ENCODE assay signal across 29 mouse cellular contexts in genomic region chr2:27049408-27049807, GRCm38 (mm10). TPM values are rescaled to one million over a fixed set of nuclear protein-coding genes. Genes with fewer than 3 reads are reported as not detected.
DNase-seq lines count a peak whose midpoint lies in the region; ATAC-seq and TF ChIP-seq lines count a peak whose summit lies in the region.
"Had no signal": no experiment of that assay in that cellular context is flagged by ENCODE, and none has a peak within 500 bp of the region (broad histone marks: within the 10 kb centered on the region; RNA-seq: fewer than 3 reads in every experiment).

No protein-coding gene starts in this region.

- peak; percentile 15 for DNase-seq in hindbrain, embryonic 10.5 days (ENCODE audit: low spot score)
- no peak for DNase-seq in hindbrain, embryonic 11.5 days (ENCODE audit: low spot score)
- DNase-seq in liver, postnatal 0 days: no peak
- peak; percentile 3 for DNase-seq in thymus, postnatal 4 days
- DNase-seq in thymus, postnatal 25 days: no peak
- DNase-seq: adrenal gland, adult 8-10 months; adrenal gland, postnatal 25 days; B cell, adult 2 months; cerebellum, adult 11-12 months; cerebellum, adult 8-10 months; cerebellum, postnatal 10 days; cerebellum, postnatal 36 days; gastrocnemius, postnatal 25 days; heart, adult 18-20 months; heart, postnatal 10 days; heart, postnatal 36 days had no signal

- no peak for TF ChIP-seq EP300 in liver, postnatal 0 days (IDR thresholded peaks at IDR 0.05; ENCODE audit: low read depth)

- no peak overlapping the region for H3K4me3 ChIP-seq in hindbrain, embryonic 10.5 days
- H3K4me3 ChIP-seq in hindbrain, embryonic 11.5 days (ENCODE audit: low read depth, low read length): no peak overlapping the region
- H3K4me3 ChIP-seq in liver, postnatal 0 days (ENCODE audit: low read depth, low read length): no peak overlapping the region
- H3K4me3 ChIP-seq in liver, embryonic 12.5 days: no peak overlapping the region
- H3K4me3 ChIP-seq: embryonic facial prominence, embryonic 12.5 days; embryonic facial prominence, embryonic 15.5 days; forebrain, embryonic 12.5 days; forebrain, embryonic 15.5 days; heart, embryonic 12.5 days; heart, embryonic 15.5 days; hindbrain, embryonic 12.5 days; hindbrain, embryonic 15.5 days had no signal

- H3K27me3 ChIP-seq in hindbrain, embryonic 10.5 days (ENCODE audit: insufficient read depth, poor library complexity, severe bottlenecking): peaks cover 43% of the 10 kb centered on the region
- no peaks in the 10 kb centered on the region for H3K27me3 ChIP-seq in hindbrain, embryonic 11.5 days (ENCODE audit: control insufficient read depth, insufficient read depth, low read length)
- H3K27me3 ChIP-seq in liver, postnatal 0 days (ENCODE audit: insufficient read depth, low read length): no peaks in the 10 kb centered on the region
- H3K27me3 ChIP-seq in liver, embryonic 12.5 days (replicated peaks): no peaks in the 10 kb centered on the region
- H3K27me3 ChIP-seq: embryonic facial prominence, embryonic 12.5 days; embryonic facial prominence, embryonic 15.5 days; forebrain, embryonic 15.5 days; heart, embryonic 15.5 days; hindbrain, embryonic 15.5 days had no signal

- no peak overlapping the region for H3K4me2 ChIP-seq in hindbrain, embryonic 11.5 days (replicated peaks; ENCODE audit: low read depth, low read length)
- H3K4me2 ChIP-seq in liver, postnatal 0 days (ENCODE audit: low read depth, low read length): no peak overlapping the region
- no peak overlapping the region for H3K4me2 ChIP-seq in liver, embryonic 12.5 days
- H3K4me2 ChIP-seq: embryonic facial prominence, embryonic 12.5 days; embryonic facial prominence, embryonic 15.5 days; forebrain, embryonic 12.5 days; forebrain, embryonic 15.5 days; heart, embryonic 12.5 days; heart, embryonic 15.5 days; hindbrain, embryonic 12.5 days; hindbrain, embryonic 15.5 days had no signal

- TF ChIP-seq CTCF in liver, postnatal 0 days (IDR thresholded peaks at IDR 0.05; ENCODE audit: low read depth): no peak

- H3K9me3 ChIP-seq in hindbrain, embryonic 10.5 days: no peaks in the 10 kb centered on the region
- no peaks in the 10 kb centered on the region for H3K9me3 ChIP-seq in hindbrain, embryonic 11.5 days (ENCODE audit: control insufficient read depth, low read length)
- H3K9me3 ChIP-seq in liver, postnatal 0 days (ENCODE audit: low read length): no peaks in the 10 kb centered on the region
- no peaks in the 10 kb centered on the region for H3K9me3 ChIP-seq in liver, embryonic 12.5 days (replicated peaks)
- H3K9me3 ChIP-seq: embryonic facial prominence, embryonic 12.5 days; embryonic facial prominence, embryonic 15.5 days; forebrain, embryonic 12.5 days; forebrain, embryonic 15.5 days; G1E; heart, embryonic 12.5 days; heart, embryonic 15.5 days; hindbrain, embryonic 12.5 days; hindbrain, embryonic 15.5 days had no signal

- WGBS in hindbrain, embryonic 10.5 days: 28% methylated on average over 6 of the region's 6 CpGs
- WGBS in hindbrain, embryonic 11.5 days: 38% methylated on average over 6 of the region's 6 CpGs
- 55% methylated on average over 6 of the region's 6 CpGs for WGBS in liver, postnatal 0 days (ENCODE audit: insufficient replicate concordance)
- WGBS in liver, embryonic 12.5 days (ENCODE audit: insufficient replicate concordance): 50% methylated on average over 6 of the region's 6 CpGs

- H3K27ac ChIP-seq in hindbrain, embryonic 10.5 days: no peak overlapping the region
- no peak overlapping the region for H3K27ac ChIP-seq in hindbrain, embryonic 11.5 days (ENCODE audit: low read depth, low read length)
- H3K27ac ChIP-seq in liver, postnatal 0 days (ENCODE audit: low read depth): no peak overlapping the region
- no peak overlapping the region for H3K27ac ChIP-seq in liver, embryonic 12.5 days
- H3K27ac ChIP-seq: embryonic facial prominence, embryonic 12.5 days; embryonic facial prominence, embryonic 15.5 days; forebrain, embryonic 12.5 days; forebrain, embryonic 15.5 days; heart, embryonic 15.5 days; hindbrain, embryonic 12.5 days; hindbrain, embryonic 15.5 days had no signal

- no peak for ATAC-seq in hindbrain, embryonic 11.5 days (ENCODE audit: low FRiP score)
- peak; percentile 12; the same call in 1 of the 2 replicates for ATAC-seq in liver, postnatal 0 days
- ATAC-seq in liver, embryonic 12.5 days: no peak
- ATAC-seq in erythroid progenitor cell, adult 5-6 weeks (replicated peaks; ENCODE audit: low FRiP score, poor library complexity, severe bottlenecking): no peak
- ATAC-seq: activated CD4-positive, CD25-positive, alpha-beta regulatory T cell, adult 4 months; forebrain, embryonic 15.5 days had no signal

- no peak overlapping the region for H3K9ac ChIP-seq in hindbrain, embryonic 11.5 days (ENCODE audit: low read depth, low read length)
- no peak overlapping the region for H3K9ac ChIP-seq in liver, postnatal 0 days (replicated peaks)
- H3K9ac ChIP-seq in liver, embryonic 12.5 days: no peak overlapping the region
- H3K9ac ChIP-seq: embryonic facial prominence, embryonic 12.5 days; embryonic facial prominence, embryonic 15.5 days; forebrain, embryonic 12.5 days; forebrain, embryonic 15.5 days; heart, embryonic 12.5 days; heart, embryonic 15.5 days; hindbrain, embryonic 12.5 days; hindbrain, embryonic 15.5 days had no signal

- H3K36me3 ChIP-seq in hindbrain, embryonic 10.5 days: no peaks in the 10 kb centered on the region
- H3K36me3 ChIP-seq in hindbrain, embryonic 11.5 days (ENCODE audit: control insufficient read depth, insufficient read depth, low read length): no peaks in the 10 kb centered on the region
- no peaks in the 10 kb centered on the region for H3K36me3 ChIP-seq in liver, postnatal 0 days (replicated peaks; ENCODE audit: insufficient read depth, low read length)
- H3K36me3 ChIP-seq in liver, embryonic 12.5 days: no peaks in the 10 kb centered on the region
- H3K36me3 ChIP-seq: embryonic facial prominence, embryonic 12.5 days; embryonic facial prominence, embryonic 15.5 days; forebrain, embryonic 12.5 days; forebrain, embryonic 15.5 days; G1E; heart, embryonic 12.5 days; heart, embryonic 15.5 days; hindbrain, embryonic 12.5 days; hindbrain, embryonic 15.5 days had no signal

- H3K4me1 ChIP-seq in hindbrain, embryonic 10.5 days (replicated peaks): peaks cover 7% of the 10 kb centered on the region
- no peaks in the 10 kb centered on the region for H3K4me1 ChIP-seq in hindbrain, embryonic 11.5 days (replicated peaks; ENCODE audit: control insufficient read depth, insufficient read depth, low read length)
- H3K4me1 ChIP-seq in liver, postnatal 0 days (ENCODE audit: insufficient read depth): no peaks in the 10 kb centered on the region; the same call in 1 of the 2 replicates
- H3K4me1 ChIP-seq in liver, embryonic 12.5 days: 0 out of 2 replicates have a peak, but pooled peaks cover 3% of the 10 kb centered on the region
- H3K4me1 ChIP-seq: embryonic facial prominence, embryonic 12.5 days; embryonic facial prominence, embryonic 15.5 days; forebrain, embryonic 12.5 days; forebrain, embryonic 15.5 days; heart, embryonic 12.5 days; heart, embryonic 15.5 days; hindbrain, embryonic 12.5 days; hindbrain, embryonic 15.5 days had no signal

RNA-seq across cellular contexts. Expression of gene Slc2a6, which starts 21.6 kb away (rescaled TPM):
- 2.8 and 3.1 TPM in 2 replicates for polyA plus RNA-seq in hindbrain, embryonic 10.5 days (2016; fragmentation: Nextera tagmentation; extraction: Ambion mirVana)
- polyA plus RNA-seq in hindbrain, embryonic 11.5 days (2014; fragmentation: Nextera tagmentation; extraction: Ambion mirVana): 1.1 and 2.3 TPM in 2 replicates
- 0.31 and 0.47 TPM in 2 replicates for polyA plus RNA-seq in liver, postnatal 0 days (2015; fragmentation: Nextera tagmentation; extraction: Ambion mirVana)
- polyA plus RNA-seq in liver, embryonic 12.5 days (2016; fragmentation: Nextera tagmentation; extraction: Ambion mirVana): 0.31 and 0.36 TPM in 2 replicates
- 1.4 TPM in 1 of 2 replicates, not detected in the other for total RNA-seq in erythroid progenitor cell, adult 5-6 weeks (2015; ENCODE audit: low replicate concordance)
- total RNA-seq in erythroid progenitor cell, adult 5-6 weeks (2017; ENCODE audit: low replicate concordance): 0.68 and 2.2 TPM in 2 replicates
- polyA plus RNA-seq: G1E had no signal

RNA-seq across cellular contexts. Expression of gene Mymk, which starts 22.6 kb away (rescaled TPM):
- 0.11 and 0.29 TPM in 2 replicates for polyA plus RNA-seq in hindbrain, embryonic 10.5 days (2016; fragmentation: Nextera tagmentation; extraction: Ambion mirVana)
- polyA plus RNA-seq in hindbrain, embryonic 11.5 days (2014; fragmentation: Nextera tagmentation; extraction: Ambion mirVana): 1.9 and 3.6 TPM in 2 replicates
- polyA plus RNA-seq in liver, postnatal 0 days (2015; fragmentation: Nextera tagmentation; extraction: Ambion mirVana): 0.49 TPM in 1 of 2 replicates, not detected in the other
- 0.14 and 0.90 TPM in 2 replicates for polyA plus RNA-seq in liver, embryonic 12.5 days (2016; fragmentation: Nextera tagmentation; extraction: Ambion mirVana)
- not detected in 2 replicates for total RNA-seq in erythroid progenitor cell, adult 5-6 weeks (2015; ENCODE audit: low replicate concordance)
- not detected in 2 replicates for total RNA-seq in erythroid progenitor cell, adult 5-6 weeks (2017; ENCODE audit: low replicate concordance)
- total RNA-seq: adrenal gland, postnatal 25 days; CH12.LX; heart, adult 18-20 months; heart, postnatal 36 days had no signal
- polyA plus RNA-seq: activated CD4-positive, CD25-positive, alpha-beta regulatory T cell, adult 4 months; G1E had no signal

RNA-seq across cellular contexts. Expression of gene Adamtsl2, which starts 29.8 kb away (rescaled TPM):
- 4.0 and 7.0 TPM in 2 replicates for polyA plus RNA-seq in hindbrain, embryonic 10.5 days (2016; fragmentation: Nextera tagmentation; extraction: Ambion mirVana)
- 5.6 and 6.2 TPM in 2 replicates for polyA plus RNA-seq in hindbrain, embryonic 11.5 days (2014; fragmentation: Nextera tagmentation; extraction: Ambion mirVana)
- polyA plus RNA-seq in liver, postnatal 0 days (2015; fragmentation: Nextera tagmentation; extraction: Ambion mirVana): 1.1 and 1.2 TPM in 2 replicates
- polyA plus RNA-seq in liver, embryonic 12.5 days (2016; fragmentation: Nextera tagmentation; extraction: Ambion mirVana): 0.77 and 1.3 TPM in 2 replicates
- not detected in 2 replicates for total RNA-seq in erythroid progenitor cell, adult 5-6 weeks (2015; ENCODE audit: low replicate concordance)
- not detected in 2 replicates for total RNA-seq in erythroid progenitor cell, adult 5-6 weeks (2017; ENCODE audit: low replicate concordance)
- polyA plus RNA-seq: activated CD4-positive, CD25-positive, alpha-beta regulatory T cell, adult 4 months; G1E had no signal

RNA-seq across cellular contexts. Expression of gene Cacfd1, which starts 39.7 kb away (rescaled TPM):
- 93.2 and 96.9 TPM in 2 replicates for polyA plus RNA-seq in hindbrain, embryonic 10.5 days (2016; fragmentation: Nextera tagmentation; extraction: Ambion mirVana)
- 91.7 and 98.9 TPM in 2 replicates for polyA plus RNA-seq in hindbrain, embryonic 11.5 days (2014; fragmentation: Nextera tagmentation; extraction: Ambion mirVana)
- polyA plus RNA-seq in liver, postnatal 0 days (2015; fragmentation: Nextera tagmentation; extraction: Ambion mirVana): 21.1 and 23.5 TPM in 2 replicates
- 16.5 and 19.1 TPM in 2 replicates for polyA plus RNA-seq in liver, embryonic 12.5 days (2016; fragmentation: Nextera tagmentation; extraction: Ambion mirVana)
- total RNA-seq in erythroid progenitor cell, adult 5-6 weeks (2015; ENCODE audit: low replicate concordance): 4.0 and 6.7 TPM in 2 replicates
- total RNA-seq in erythroid progenitor cell, adult 5-6 weeks (2017; ENCODE audit: low replicate concordance): 1.1 and 2.1 TPM in 2 replicates

Comparison
In these comparisons a context has a peak if more than half of its experiments do, and no peak if none do; other contexts are left out.
1. DNase-seq: peak in hindbrain, embryonic 10.5 days (single experiment) and thymus, postnatal 4 days (single experiment); none in hindbrain, embryonic 11.5 days (single experiment), liver, postnatal 0 days (single experiment) and thymus, postnatal 25 days (single experiment).